Mouse (Mus musculus) spleen, postnatal 14 days (tissue): ENCODE results near the gene Gal3st2.
A peak's percentile ranks its signal among the peaks of the same experiment; 100 is the strongest.
"Not testable (repeated sequence)": the region's sequence is repeated elsewhere in the genome, so short reads cannot be mapped to it uniquely, and the experiment has no call there.

Experiments used
- DNase-seq, 2 experiments: peaks; one replicate each; pipeline ENCODE4 v3.0.0; 2021 to 2022; ENCODE audit warnings: low spot score in 2 of 2

Gene Gal3st2

GRCm38 (mm10) chr1:93861048-93861447 is at the start of gene Gal3st2:
Gene Gal3st2 (plus strand): TSS chr1:93861306.
- not testable (repeated sequence) for DNase-seq

DNA sequence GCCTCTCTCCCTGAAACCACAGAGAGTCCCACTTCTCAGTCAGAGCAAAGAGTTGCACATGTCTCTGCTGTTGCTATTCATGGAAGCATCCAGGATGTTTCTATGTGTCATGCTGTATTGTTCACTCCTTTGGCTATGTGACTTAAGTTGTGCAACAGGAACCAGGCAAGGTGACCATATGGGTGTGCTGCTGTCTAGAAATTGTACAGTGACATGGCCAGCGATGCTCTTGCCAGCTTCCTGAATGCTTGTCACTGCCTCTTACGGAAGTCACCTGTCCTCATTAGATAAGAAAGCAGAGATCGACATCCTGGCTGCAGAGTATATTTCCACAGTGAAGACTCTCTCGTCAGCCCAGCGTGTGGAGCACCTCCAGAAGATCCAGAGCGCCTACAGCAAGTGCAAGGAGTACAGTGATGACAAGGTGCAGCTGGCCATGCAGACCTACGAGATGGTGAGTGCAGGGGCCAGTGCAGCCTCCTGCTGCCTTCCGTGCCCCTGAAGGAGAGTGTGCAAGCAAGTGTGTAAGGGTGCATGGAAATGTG is 49.5 kb upstream of the Gal3st2 start:
- DNase-seq, result no peak

- no peak for DNase-seq
These were observed 43.1 kb upstream of the Gal3st2 start for GRCm38 (mm10) chr1:93817823-93818532.

- DNase-seq, result no peak
These were observed 42.4 kb upstream of the Gal3st2 start for GRCm38 (mm10) chr1:93818722-93819121.

DNA sequence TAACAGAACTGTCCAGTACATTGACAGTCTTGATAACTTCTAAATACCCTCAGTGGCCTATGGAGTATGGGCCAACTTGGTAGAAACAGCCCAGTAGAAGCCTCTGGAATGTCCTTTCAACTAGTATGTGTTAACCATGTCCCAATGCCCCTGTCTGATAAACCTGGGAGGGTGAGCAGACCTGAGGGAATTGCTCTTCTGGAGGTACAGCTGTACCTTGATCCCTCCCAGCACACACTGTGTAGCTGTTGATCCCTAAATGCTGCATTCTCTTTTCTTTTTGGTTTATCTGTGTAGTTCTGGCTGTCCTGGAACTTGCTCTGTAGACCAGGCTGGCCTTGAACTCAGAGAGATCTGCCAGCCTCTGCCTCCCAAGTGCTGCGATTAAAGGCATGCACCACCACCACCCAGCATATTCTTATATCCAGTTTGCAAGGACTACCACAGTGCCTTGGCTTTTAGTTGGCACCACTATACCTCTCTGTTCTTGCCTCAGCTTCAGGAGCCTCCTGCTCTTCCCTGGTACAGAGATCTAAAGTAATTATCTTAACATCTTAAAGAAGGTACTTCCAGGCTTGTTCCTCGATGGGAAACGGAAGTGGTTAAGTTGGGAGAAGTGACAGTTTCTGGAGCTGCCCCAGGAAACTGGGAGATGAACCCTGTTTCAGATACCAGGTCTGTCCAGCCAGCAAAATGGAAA is 37.2 kb upstream of the Gal3st2 start:
- DNase-seq, result no peak

GRCm38 (mm10) chr1:93824609-93825008 is 36.5 kb upstream of the Gal3st2 start, which contains the start of gene D2hgdh:
Gene D2hgdh (plus strand): TSS chr1:93824909.
- DNase-seq, result no peak

- peak; percentile 86 to 91 for DNase-seq
These were observed 35.9 kb upstream of the Gal3st2 start for GRCm38 (mm10) chr1:93825105-93825674.

DNA sequence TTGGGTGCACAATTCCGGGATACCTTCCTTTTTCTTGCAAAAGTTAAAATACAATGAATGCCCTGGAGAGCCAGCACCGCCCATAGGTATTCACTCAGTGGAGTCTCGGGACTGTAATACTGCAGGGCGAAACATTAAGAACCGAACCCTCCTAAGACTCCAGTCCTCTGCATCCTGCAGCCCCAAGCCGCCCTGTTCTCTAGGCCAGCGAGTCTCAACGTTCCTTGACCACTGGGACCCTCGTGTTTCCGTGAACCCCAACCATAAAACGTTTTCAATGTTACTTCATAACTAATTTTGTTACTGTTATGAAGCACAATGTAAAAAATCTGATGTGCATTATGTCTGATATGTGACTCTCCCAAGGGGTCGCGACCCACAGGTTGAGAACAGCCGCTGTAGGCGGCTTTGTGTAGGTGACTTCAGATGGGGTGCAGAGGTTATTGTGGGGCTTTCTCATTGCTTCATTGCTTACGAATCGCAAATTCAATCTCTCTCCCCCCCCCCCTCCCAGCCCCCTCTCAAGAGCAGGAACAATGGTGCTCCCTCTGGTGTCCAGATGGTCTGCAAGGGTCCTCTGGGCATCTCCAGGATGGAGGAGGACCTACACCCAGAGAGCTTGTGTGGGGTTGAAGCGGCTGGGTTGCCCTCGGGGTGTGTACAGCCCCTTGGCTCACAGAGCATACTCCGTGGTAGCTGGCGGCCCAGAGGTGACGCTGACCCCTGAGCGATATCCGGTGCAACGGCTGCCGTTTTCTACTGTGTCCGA is 35.2 kb upstream of the Gal3st2 start:
- no peak for DNase-seq

- DNase-seq, result no peak
These were observed 34.6 kb upstream of the Gal3st2 start for GRCm38 (mm10) chr1:93826540-93826835.

DNA sequence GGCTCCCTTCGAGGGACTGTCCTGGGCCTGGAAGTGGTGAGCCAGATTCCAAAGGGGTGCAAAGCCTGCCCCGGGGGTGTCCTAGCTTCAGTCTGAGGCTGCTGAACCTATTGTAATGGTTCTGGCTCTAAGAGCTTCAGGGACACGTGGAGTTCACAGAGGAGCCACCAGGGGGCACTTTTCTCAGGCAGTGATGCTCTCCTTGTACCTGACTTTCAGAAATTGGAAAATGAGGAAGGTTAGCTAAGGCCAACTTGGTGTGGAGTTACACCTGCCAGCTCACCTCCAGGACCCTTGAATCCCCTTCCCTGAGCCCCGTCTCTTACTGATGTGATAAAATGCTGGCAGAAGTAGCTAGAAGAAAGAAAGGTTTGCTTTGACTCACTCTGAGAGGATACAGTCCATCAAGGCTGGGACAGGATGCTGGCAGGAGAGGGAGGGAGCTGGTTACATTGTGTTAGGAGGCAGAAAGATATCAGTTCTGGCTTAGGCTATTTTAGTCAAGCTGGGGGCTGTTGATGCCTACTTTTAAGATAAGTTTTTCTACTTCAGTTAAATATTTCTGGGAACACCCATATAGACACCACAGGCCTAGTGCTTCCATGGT is 28.2 kb upstream of the Gal3st2 start:
- not testable (repeated sequence) for DNase-seq

DNA sequence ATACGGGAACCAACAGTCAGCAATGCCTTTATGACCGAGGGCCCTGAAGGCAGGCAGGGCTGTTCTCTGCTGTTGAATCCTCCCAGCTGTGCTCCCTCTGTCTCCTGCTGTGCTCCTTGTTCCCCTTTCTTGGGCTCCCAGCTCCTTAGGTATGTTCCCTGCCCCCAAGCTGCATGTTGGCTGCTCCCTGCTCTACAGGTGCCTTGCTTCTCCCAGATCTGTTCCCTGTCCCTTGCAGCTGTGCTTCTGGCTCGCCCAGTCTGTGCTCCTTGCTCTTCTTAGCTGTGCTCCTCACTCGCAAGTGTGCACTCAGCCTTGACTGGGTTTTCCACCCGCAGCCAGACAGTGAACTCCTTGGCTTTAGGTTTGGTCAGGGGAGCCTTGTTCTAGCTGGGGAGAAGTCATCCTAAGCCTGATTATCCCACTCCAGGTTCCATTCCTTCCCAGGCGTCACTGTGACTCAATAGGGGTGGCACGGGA is 26.4 kb upstream of the Gal3st2 start:
- DNase-seq, result no peak

- DNase-seq, result no peak
These were observed 25.9 kb upstream of the Gal3st2 start for GRCm38 (mm10) chr1:93835211-93835610.

DNA sequence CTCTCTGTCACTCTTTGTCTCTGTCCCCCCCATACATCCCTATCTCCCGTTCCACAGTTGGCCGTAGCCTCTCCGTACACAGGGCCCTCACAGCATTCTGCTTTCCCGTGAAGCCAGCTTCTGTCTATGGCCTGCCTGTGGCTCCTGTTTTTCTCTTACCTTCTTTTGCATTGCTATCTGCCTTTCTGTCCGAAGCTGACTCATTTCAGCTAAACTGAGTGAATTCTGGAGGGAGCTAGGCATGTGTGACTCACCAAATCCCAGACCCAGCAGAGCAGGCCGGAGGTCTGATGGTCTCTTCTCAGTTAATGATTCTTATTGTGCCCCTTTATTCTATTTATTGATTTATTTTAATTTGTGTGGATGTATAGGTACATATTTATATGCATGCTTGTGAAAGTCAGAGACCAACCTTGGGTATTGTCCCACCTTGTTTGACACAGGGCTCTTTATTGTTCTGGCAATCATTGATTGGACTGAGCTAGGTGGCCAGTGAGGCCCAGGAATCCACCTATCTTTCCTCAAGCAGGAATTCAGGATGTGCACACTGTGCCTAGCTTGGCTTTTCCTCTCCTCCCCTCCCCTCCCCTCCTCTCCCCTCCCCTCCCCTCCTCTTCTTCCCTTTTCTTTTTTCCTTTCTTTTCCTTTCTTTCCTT is 25.1 kb upstream of the Gal3st2 start:
- DNase-seq, result no peak

- no peak for DNase-seq
These were observed 24.6 kb upstream of the Gal3st2 start for GRCm38 (mm10) chr1:93836532-93836913.

DNA sequence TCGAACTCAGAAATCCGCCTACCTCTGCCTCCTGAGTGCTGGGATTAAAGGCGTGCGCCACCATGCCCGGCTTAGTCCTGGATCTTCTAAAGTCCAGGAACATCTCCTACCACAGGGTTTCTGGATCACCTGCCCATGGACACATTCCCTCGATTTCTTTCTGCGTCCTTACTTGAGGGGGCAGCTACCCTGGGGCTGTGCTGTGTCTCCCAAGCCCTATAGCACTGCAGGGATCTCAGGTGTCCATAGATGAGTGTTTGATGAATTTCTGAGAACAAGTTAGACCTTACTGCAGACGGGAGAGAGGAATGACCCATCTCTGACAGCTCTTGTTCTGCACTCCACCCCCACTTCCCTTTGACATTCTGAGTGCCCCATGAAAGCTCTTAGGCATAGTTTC is 23.8 kb upstream of the Gal3st2 start:
- no peak for DNase-seq

GRCm38 (mm10) chr1:93838569-93838968 is 22.5 kb upstream of the Gal3st2 start:
- not testable (repeated sequence) for DNase-seq

GRCm38 (mm10) chr1:93845766-93846366 is 15.2 kb upstream of the Gal3st2 start:
- not testable (repeated sequence) for DNase-seq

GRCm38 (mm10) chr1:93855790-93856189 is 5.3 kb upstream of the Gal3st2 start:
- not testable (repeated sequence) for DNase-seq

DNA sequence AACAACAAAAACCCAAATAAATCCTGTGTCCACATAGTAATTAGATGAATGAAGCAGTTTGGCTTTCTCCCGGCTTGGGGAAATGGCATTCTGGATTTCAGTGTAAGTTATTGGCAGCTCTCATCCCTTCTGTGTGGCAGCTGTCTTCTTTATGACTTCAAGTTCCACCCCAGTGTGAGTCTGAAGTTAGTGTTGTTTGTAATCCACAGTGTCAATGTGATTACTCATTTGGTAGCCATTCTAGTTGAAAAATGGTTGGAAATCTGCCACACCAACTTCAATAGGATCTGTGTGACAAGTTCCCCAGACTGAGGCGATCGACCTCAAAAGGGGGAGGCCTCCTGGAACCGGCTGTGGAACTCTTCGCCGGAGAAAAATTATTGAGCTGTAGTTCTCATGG is 3.7 kb upstream of the Gal3st2 start:
- no peak for DNase-seq

DNA sequence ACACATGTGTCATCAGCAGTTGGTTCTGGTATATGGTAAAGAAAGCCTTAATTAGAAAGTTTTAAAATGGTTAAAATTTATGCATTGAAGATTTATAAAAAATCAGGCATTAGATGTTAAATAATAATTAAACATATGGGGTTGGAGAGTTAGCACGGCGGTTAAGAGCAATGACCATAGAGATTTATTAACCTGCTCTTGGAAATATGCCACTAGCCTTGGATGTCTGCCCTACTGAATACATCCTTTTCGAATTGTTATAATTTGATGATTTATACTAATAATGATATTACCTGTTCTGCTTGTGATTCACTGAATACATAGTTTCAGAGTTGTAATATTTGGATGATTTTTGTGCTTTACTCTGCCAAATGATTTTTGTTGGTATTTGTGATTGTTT is 3.1 kb upstream of the Gal3st2 start:
- no peak for DNase-seq

DNA sequence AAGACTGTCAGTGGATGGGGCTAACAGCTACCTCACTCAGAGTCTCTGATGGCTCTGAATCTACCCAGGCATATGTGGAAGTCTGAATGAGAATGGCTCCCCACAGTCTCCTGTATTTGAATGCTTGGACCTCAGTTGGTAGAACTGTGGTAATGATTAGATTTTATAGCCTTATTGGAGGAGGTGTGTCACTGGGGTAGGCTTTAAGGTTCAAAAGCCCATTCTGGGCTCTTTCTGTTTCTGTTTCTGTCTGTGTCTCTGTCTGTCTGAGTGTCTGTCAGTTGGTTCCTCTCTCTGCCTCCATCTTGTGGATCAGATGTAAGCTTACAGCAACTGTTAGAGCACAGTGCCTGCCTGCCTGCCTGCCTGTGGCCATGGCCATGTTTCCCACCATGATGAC is 1.5 kb upstream of the Gal3st2 start:
- no peak for DNase-seq
